Mouse (Mus musculus) heart, embryonic 11.5 days (tissue): ENCODE results near the gene Ptprm. TPM values are rescaled to one million over a fixed set of nuclear protein-coding genes. Genes with fewer than 3 reads are reported as not detected.

Source experiments
- ATAC-seq: fragments of 200-750 bp; cut with Nextera tagmentation; replicated peaks from 2 replicates; pipeline ENCODE4 v1.8.0; 2017; ENCODE audit warnings: moderate library complexity; ENCODE audit not compliant: insufficient number of reproducible peaks, low FRiP score, low TSS enrichment
- H3K27ac ChIP-seq: fragments of 300-500 bp; sonication (generic); 2 replicates; pipeline ENCODE4 v1.5.1; 2014; ENCODE audit warnings: mild to moderate bottlenecking, low read depth, low read length
- H3K27me3 ChIP-seq: fragments of 300-500 bp; sonication (generic); 2 replicates; pipeline ENCODE4 v1.6.1; 2014; ENCODE audit warnings: mild to moderate bottlenecking, low read length, mixed read lengths; ENCODE audit not compliant: control insufficient read depth, insufficient read depth
- H3K36me3 ChIP-seq: fragments of 300-500 bp; sonication (generic); 2 replicates; pipeline ENCODE4 v1.6.1; 2014; ENCODE audit warnings: mild to moderate bottlenecking, low read length, moderate library complexity, mixed read lengths; ENCODE audit not compliant: control insufficient read depth, insufficient read depth
- H3K4me1 ChIP-seq: fragments of 300-500 bp; sonication (generic); 2 replicates; pipeline ENCODE4 v1.6.1; 2014; ENCODE audit warnings: low read length; ENCODE audit not compliant: control insufficient read depth, insufficient read depth
- H3K4me2 ChIP-seq: fragments of 300-500 bp; sonication (generic); 2 replicates; pipeline ENCODE4 v1.6.1; 2014; ENCODE audit warnings: mild to moderate bottlenecking, moderate library complexity
- H3K4me3 ChIP-seq: fragments of 300-500 bp; sonication (generic); 2 replicates; pipeline ENCODE4 v1.5.1; 2014; ENCODE audit warnings: low read depth, low read length
- H3K9ac ChIP-seq: fragments of 300-500 bp; sonication (generic); 2 replicates; pipeline ENCODE4 v1.6.1; 2014; ENCODE audit warnings: mild to moderate bottlenecking, low read depth, low read length, moderate library complexity
- H3K9me3 ChIP-seq: fragments of 300-500 bp; sonication (generic); replicated peaks from 2 replicates; pipeline ENCODE4 v1.6.1; 2016; ENCODE audit warnings: low read length; ENCODE audit not compliant: control insufficient read depth
- WGBS: fragments of 180-500 bp; shearing (Covaris S2); extraction: QIAGEN DNeasy Blood & Tissue Kit; methylation state at CpG from one replicate; pipeline ENCODE4 v1.1.7; 2014; ENCODE audit not compliant: insufficient replicate concordance; 5-methylcytosine and 5-hydroxymethylcytosine counted together
- polyA plus RNA-seq: library from polyadenylated mRNA; unstranded; fragments of >200 nt; fragmentation: Nextera tagmentation; extraction: Ambion mirVana; gene quantifications from 2 replicates; pipeline ENCODE4 v1.2.1, GENCODE M21; 2014

The Ptprm gene
- polyA plus RNA-seq, 1 experiment from 2014 or later = 15.9 TPM

DNA sequence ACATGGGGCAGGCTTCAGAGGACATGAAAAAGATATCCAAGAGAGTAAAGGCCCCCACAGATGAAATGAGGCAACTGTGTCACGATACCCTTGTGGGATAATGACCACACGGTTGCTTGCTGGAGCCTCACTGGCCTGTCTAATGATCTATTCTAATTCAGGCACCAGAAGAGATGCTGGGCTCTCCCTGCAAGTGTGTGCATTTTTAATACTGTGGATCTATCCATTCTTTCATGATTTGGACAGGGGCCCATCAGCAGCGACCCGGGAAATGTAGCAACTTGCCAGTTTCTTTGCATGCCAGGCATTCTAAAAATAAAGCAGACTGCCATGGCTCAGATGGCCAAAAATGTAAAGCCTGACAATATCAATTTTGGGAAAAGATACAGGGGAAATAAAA, 280.7 kb downstream of the Ptprm start:
- Histone ChIP-seq H3K9me3 (no peaks in the 10 kb centered on the region), H3K4me3 (no peak overlapping the region), H3K27ac (no peak overlapping the region), H3K4me2 (no peak overlapping the region), H3K27me3 (no peaks in the 10 kb centered on the region), H3K4me1 (peaks cover 3% of the 10 kb centered on the region; the same call in 1 of the 2 replicates), H3K36me3 (no peaks in the 10 kb centered on the region), H3K9ac (no peak overlapping the region)
- no peak for ATAC-seq
- 68% methylated on average over 4 of the region's 4 CpGs for WGBS

DNA sequence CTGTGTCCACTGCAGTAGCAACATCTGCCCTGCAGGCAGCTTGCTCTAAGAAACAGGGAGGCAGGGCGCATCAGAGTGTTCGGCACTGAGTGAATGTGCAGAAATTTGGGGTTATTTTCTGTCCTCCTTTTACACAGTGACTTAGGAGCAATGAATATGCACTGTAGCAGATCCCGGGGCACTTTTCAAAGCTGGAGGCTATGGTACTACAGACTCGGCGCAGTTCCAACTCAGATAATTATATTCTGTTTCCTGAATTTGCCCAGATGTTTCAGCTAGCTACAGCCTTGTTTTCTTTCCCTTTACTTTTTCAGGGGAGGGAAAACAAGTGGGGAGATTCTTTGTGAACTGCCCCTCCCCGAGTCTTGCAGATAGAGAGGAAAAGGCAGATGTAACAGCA, 281.1 kb downstream of the Ptprm start:
- Histone ChIP-seq H3K9me3 (no peaks in the 10 kb centered on the region), H3K4me1 (peaks cover 3% of the 10 kb centered on the region; the same call in 1 of the 2 replicates), H3K4me3 (no peak overlapping the region), H3K36me3 (no peaks in the 10 kb centered on the region), H3K27me3 (no peaks in the 10 kb centered on the region), H3K9ac (no peak overlapping the region), H3K4me2 (no peak overlapping the region), H3K27ac (no peak overlapping the region)
- WGBS = 83% methylated on average over 6 of the region's 6 CpGs
- no peak for ATAC-seq

DNA sequence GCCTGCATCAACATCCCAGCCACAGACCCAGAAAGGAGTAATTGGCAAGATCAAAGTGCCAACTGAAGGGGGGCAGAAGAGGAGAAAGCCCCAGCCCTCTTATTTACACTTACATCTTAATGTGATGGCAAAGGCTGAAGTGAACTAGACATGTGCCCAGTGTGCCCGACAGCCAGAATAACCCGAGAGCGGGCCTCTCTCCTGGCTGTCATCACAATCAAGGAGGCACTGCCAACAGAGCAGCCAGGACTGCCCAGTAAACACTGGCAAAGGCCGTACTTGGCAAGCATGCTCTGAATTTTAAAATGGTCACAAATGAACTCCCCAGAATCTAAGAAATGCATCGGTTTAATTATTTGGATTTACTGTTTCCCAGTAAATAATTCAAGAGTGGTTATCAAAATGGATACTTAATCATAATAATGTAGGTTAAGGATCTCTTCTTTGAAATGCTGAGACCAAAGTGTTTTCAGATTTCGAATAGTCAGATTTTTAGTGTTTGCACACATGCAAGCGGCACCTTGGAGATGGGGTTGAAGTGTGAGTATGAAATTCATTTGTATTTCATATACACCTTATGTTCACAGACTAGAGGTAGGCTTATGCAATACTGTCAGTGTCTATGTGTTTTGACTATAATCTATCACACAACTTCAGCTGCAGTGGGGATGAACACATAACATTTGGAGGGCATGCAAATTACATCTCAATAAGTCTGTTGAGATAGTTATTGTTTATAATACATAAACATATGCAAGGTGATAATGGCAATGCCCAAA, 282.8 kb downstream of the Ptprm start:
- Histone ChIP-seq H3K9ac (no peak overlapping the region), H3K4me3 (no peak overlapping the region), H3K4me2 (no peak overlapping the region), H3K27me3 (no peaks in the 10 kb centered on the region), H3K36me3 (no peaks in the 10 kb centered on the region), H3K4me1 (peaks cover 3% of the 10 kb centered on the region; the same call in 1 of the 2 replicates), H3K9me3 (no peaks in the 10 kb centered on the region), H3K27ac (no peak overlapping the region)
- 72% methylated on average over 7 of the region's 7 CpGs for WGBS
- ATAC-seq = no peak

GRCm38 (mm10) chr17:67063611-67064010, 290.6 kb downstream of the Ptprm start:
- no peaks in the 10 kb centered on the region for H3K9me3 ChIP-seq
- no peak overlapping the region for H3K4me3 ChIP-seq
- 73% methylated on average over 5 of the region's 5 CpGs for WGBS
- H3K27ac ChIP-seq = no peak overlapping the region
- H3K4me2 ChIP-seq = no peak overlapping the region
- H3K4me1 ChIP-seq = no peaks in the 10 kb centered on the region
- no peaks in the 10 kb centered on the region for H3K27me3 ChIP-seq
- H3K9ac ChIP-seq = no peak overlapping the region
- no peaks in the 10 kb centered on the region for H3K36me3 ChIP-seq
- no peak for ATAC-seq

GRCm38 (mm10) chr17:67055681-67056080, 298.6 kb downstream of the Ptprm start:
- Histone ChIP-seq H3K27me3 (no peaks in the 10 kb centered on the region), H3K27ac (no peak overlapping the region), H3K36me3 (no peaks in the 10 kb centered on the region), H3K9me3 (no peaks in the 10 kb centered on the region), H3K4me2 (no peak overlapping the region), H3K4me1 (no peaks in the 10 kb centered on the region), H3K4me3 (no peak overlapping the region), H3K9ac (no peak overlapping the region)
- 81% methylated on average over 6 of the region's 6 CpGs for WGBS
- ATAC-seq = no peak

GRCm38 (mm10) chr17:67054202-67054601, 300.1 kb downstream of the Ptprm start:
- Histone ChIP-seq H3K27ac (no peak overlapping the region), H3K4me3 (no peak overlapping the region), H3K9ac (no peak overlapping the region), H3K36me3 (no peaks in the 10 kb centered on the region), H3K27me3 (no peaks in the 10 kb centered on the region), H3K4me2 (no peak overlapping the region), H3K4me1 (no peaks in the 10 kb centered on the region), H3K9me3 (no peaks in the 10 kb centered on the region)
- no peak for ATAC-seq
- WGBS = 88% methylated on average over 10 of the region's 10 CpGs

GRCm38 (mm10) chr17:67052624-67053314, 301.5 kb downstream of the Ptprm start:
- no peaks in the 10 kb centered on the region for H3K4me1 ChIP-seq
- no peak for ATAC-seq
- 74% methylated on average over 11 of the region's 11 CpGs for WGBS
- H3K4me2 ChIP-seq = no peak overlapping the region
- no peak overlapping the region for H3K27ac ChIP-seq
- H3K4me3 ChIP-seq = no peak overlapping the region
- H3K27me3 ChIP-seq = no peaks in the 10 kb centered on the region
- H3K9me3 ChIP-seq = no peaks in the 10 kb centered on the region
- H3K36me3 ChIP-seq = no peaks in the 10 kb centered on the region
- no peak overlapping the region for H3K9ac ChIP-seq

DNA sequence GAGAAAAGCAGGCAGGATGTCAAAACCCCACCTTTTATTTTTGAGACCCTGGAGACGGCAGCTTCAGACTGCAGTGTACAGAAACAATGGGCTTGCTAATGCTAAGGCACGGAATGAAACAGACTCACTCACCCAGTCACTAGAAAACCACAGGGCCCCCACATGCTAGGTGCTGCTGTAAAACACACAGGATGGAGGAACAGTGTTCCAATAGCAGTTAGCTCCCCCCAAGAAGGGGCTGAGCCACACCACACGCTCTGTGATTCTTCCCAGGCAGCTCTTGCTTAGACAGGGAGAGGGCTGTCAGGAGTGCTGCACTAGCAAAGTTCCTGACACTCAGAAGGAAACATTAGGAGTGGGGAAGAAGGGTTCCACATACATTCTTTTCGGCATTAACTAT, 306.6 kb downstream of the Ptprm start:
- no peak for ATAC-seq
- Histone ChIP-seq H3K4me1 (no peaks in the 10 kb centered on the region), H3K9ac (no peak overlapping the region), H3K9me3 (no peaks in the 10 kb centered on the region), H3K36me3 (no peaks in the 10 kb centered on the region), H3K27me3 (no peaks in the 10 kb centered on the region), H3K27ac (no peak overlapping the region), H3K4me3 (no peak overlapping the region), H3K4me2 (no peak overlapping the region)
- WGBS = 70% methylated on average over 4 of the region's 4 CpGs
